Mouse (Mus musculus) cerebellum, adult 2 months (tissue): Measurements from ENCODE around the gene Dnaja1. TPM values are rescaled to one million over a fixed set of nuclear protein-coding genes. Genes with fewer than 3 reads are reported as not detected.

Experiments used
- DNase-seq, 2 experiments: peaks; one replicate each; pipeline ENCODE4 v3.0.0; 2021
- H3K27ac ChIP-seq: fragments of 200-500 bp; 2 replicates; pipeline ENCODE4 v1.5.1; 2012; ENCODE audit warnings: low read length, control low read depth, inconsistent platforms; ENCODE audit not compliant: insufficient read depth
- H3K27me3 ChIP-seq: fragments of 200-500 bp; 2 replicates; pipeline ENCODE4 v1.6.1; 2012; ENCODE audit warnings: inconsistent platforms, mild to moderate bottlenecking, low read length, moderate library complexity; ENCODE audit not compliant: control insufficient read depth, insufficient read depth
- H3K4me1 ChIP-seq: fragments of 200-500 bp; 2 replicates; pipeline ENCODE4 v1.6.1; 2011; ENCODE audit warnings: low read length; ENCODE audit not compliant: control insufficient read depth, insufficient read depth
- H3K4me3 ChIP-seq: fragments of 200-500 bp; replicated peaks from 2 replicates; pipeline ENCODE3; 2011; ENCODE audit warnings: mild to moderate bottlenecking, low read depth, low read length, control low read depth; ENCODE audit not compliant: insufficient read depth
- CTCF ChIP-seq: fragments of 200-500 bp; IDR thresholded peaks from 2 replicates; pipeline ENCODE4 v1.5.1; 2011; ENCODE audit warnings: low read depth, mild to moderate bottlenecking, control low read depth, low read length, moderate library complexity, borderline replicate concordance; ENCODE audit not compliant: insufficient read depth
- POLR2A ChIP-seq: fragments of 200-500 bp; IDR thresholded peaks from 2 replicates; pipeline ENCODE4 v1.6.1; 2011; ENCODE audit warnings: low read length, control low read depth, borderline replicate concordance; ENCODE audit not compliant: insufficient read depth
- WGBS: fragments of 180-500 bp; shearing (Covaris S2); methylation state at CpG from one replicate; pipeline ENCODE4 v1.1.7; 2018; 5-methylcytosine and 5-hydroxymethylcytosine counted together
- polyA plus RNA-seq: library from polyadenylated mRNA; depleted of rRNA; stranded (reverse); fragments of >200 nt; gene quantifications from 2 replicates; pipeline ENCODE4 v1.2.3, GENCODE M21; 2012

Gene Dnaja1
- polyA plus RNA-seq, 1 experiment = 93.0 TPM

GRCm38 (mm10) chr4:40691100-40691499, 30.9 kb upstream of the Dnaja1 start:
- 95% methylated on average over 11 of the region's 11 CpGs for WGBS
- Histone ChIP-seq H3K4me3 (no peak overlapping the region), H3K27me3 (no peaks in the 10 kb centered on the region), H3K4me1 (no peaks in the 10 kb centered on the region), H3K27ac (no peak overlapping the region)
- DNase-seq = no peak
- TF ChIP-seq CTCF (no peak), POLR2A (no peak)

- DNase-seq = no peak
- no peak overlapping the region for H3K4me3 ChIP-seq
- H3K27me3 ChIP-seq = no peaks in the 10 kb centered on the region
- no peak overlapping the region for H3K27ac ChIP-seq
- 84% methylated on average over 7 of the region's 7 CpGs for WGBS
- no peak for TF ChIP-seq POLR2A
- TF ChIP-seq CTCF = no peak
- H3K4me1 ChIP-seq = peaks cover under 1% of the 10 kb centered on the region; the same call in 1 of the 2 replicates
Observed at GRCm38 (mm10) chr4:40697059-40697458, 24.9 kb upstream of the Dnaja1 start.

- Histone ChIP-seq H3K4me3 (no peak overlapping the region), H3K27ac (no peak overlapping the region), H3K27me3 (no peaks in the 10 kb centered on the region), H3K4me1 (peaks cover 8% of the 10 kb centered on the region)
- no peak for TF ChIP-seq CTCF
- no peak for TF ChIP-seq POLR2A
- no peak for DNase-seq
- WGBS = 80% methylated on average over 8 of the region's 8 CpGs
Observed at GRCm38 (mm10) chr4:40700216-40700615, 21.7 kb upstream of the Dnaja1 start.

- Histone ChIP-seq H3K4me1 (peaks cover 8% of the 10 kb centered on the region), H3K27ac (no peak overlapping the region), H3K4me3 (no peak overlapping the region), H3K27me3 (no peaks in the 10 kb centered on the region)
- DNase-seq = no peak
- 91% methylated on average over 3 of the region's 3 CpGs for WGBS
- TF ChIP-seq POLR2A (no peak), CTCF (no peak)
Observed at GRCm38 (mm10) chr4:40701796-40702195, 20.2 kb upstream of the Dnaja1 start.

GRCm38 (mm10) chr4:40702797-40703709, 18.9 kb upstream of the Dnaja1 start, which contains the start of gene Aptx:
Gene Aptx, minus strand, starts transcription at chr4:40703194.
- under 1% methylated on average over 42 of the region's 42 CpGs for WGBS
- peaks cover 8% of the 10 kb centered on the region for H3K4me1 ChIP-seq
- H3K27me3 ChIP-seq = no peaks in the 10 kb centered on the region
- H3K27ac ChIP-seq = peak within 1 kb of the TSS; percentile 81
- H3K4me3 ChIP-seq = peak within 1 kb of the TSS; percentile 91
- TF ChIP-seq POLR2A = peak; percentile 92; the same call in 1 of the 2 replicates
- no peak for TF ChIP-seq CTCF
- DNase-seq = peak; percentile 96 to 98

- Histone ChIP-seq H3K27me3 (no peaks in the 10 kb centered on the region), H3K4me1 (peaks cover 8% of the 10 kb centered on the region), H3K4me3 (no peak overlapping the region), H3K27ac (peak overlapping the region; percentile 81; the same call in 1 of the 2 replicates)
- peak in 1 of 2 experiments; percentile 25 for DNase-seq
- no peak for TF ChIP-seq CTCF
- no peak for TF ChIP-seq POLR2A
- WGBS = 17% methylated on average over 9 of the region's 9 CpGs
Observed at GRCm38 (mm10) chr4:40703710-40704275, 18.2 kb upstream of the Dnaja1 start.

GRCm38 (mm10) chr4:40717141-40717540, 4.8 kb upstream of the Dnaja1 start:
- Histone ChIP-seq H3K4me3 (no peak overlapping the region), H3K4me1 (peaks cover 3% of the 10 kb centered on the region; the same call in 1 of the 2 replicates), H3K27ac (no peak overlapping the region), H3K27me3 (no peaks in the 10 kb centered on the region)
- TF ChIP-seq POLR2A (no peak), CTCF (no peak)
- WGBS = 95% methylated on average over 3 of the region's 3 CpGs
- no peak for DNase-seq

GRCm38 (mm10) chr4:40720910-40721309, 1.0 kb upstream of the Dnaja1 start:
- peaks cover 3% of the 10 kb centered on the region; the same call in 1 of the 2 replicates for H3K4me1 ChIP-seq
- H3K27ac ChIP-seq = 0 out of 2 replicates have a peak overlapping the region, but pooled peaks have one; percentile 56
- TF ChIP-seq CTCF (no peak), POLR2A (no peak)
- no peaks in the 10 kb centered on the region for H3K27me3 ChIP-seq
- no peak overlapping the region for H3K4me3 ChIP-seq
- DNase-seq = no peak
- 98% methylated on average over 8 of the region's 8 CpGs for WGBS
